Mouse (Mus musculus) myocyte (in vitro differentiated cells): ENCODE results near the gene Pla2g6. TPM values are rescaled to one million over a fixed set of nuclear protein-coding genes. Genes with fewer than 3 reads are reported as not detected.

Source experiments
- H3K27me3 ChIP-seq: one replicate; pipeline ENCODE4 v1.6.1; 2011; ENCODE audit not compliant: control insufficient read depth, insufficient read depth, insufficient read length
- H3K36me3 ChIP-seq: one replicate; pipeline ENCODE4 v1.6.1; 2011; ENCODE audit not compliant: control insufficient read depth, insufficient read depth
- H3K4me2 ChIP-seq: one replicate; pipeline ENCODE4 v1.6.1; 2011; ENCODE audit warnings: low read depth, control low read depth
- H3K4me3 ChIP-seq: one replicate; pipeline ENCODE4 v1.5.1; 2011; ENCODE audit warnings: mild to moderate bottlenecking, control low read depth, moderate library complexity
- H3K79me2 ChIP-seq: one replicate; pipeline ENCODE4 v1.6.1; 2011; ENCODE audit not compliant: control insufficient read depth, insufficient read depth
- H3ac ChIP-seq: one replicate; pipeline ENCODE4 v1.6.1; 2011; ENCODE audit not compliant: control insufficient read depth, insufficient read length
- CEBPB ChIP-seq: IDR thresholded peaks from 2 replicates; pipeline ENCODE4 v1.6.1; 2011; ENCODE audit warnings: mild to moderate bottlenecking, moderate library complexity; ENCODE audit not compliant: poor library complexity, insufficient read depth, severe bottlenecking
- E2F4 ChIP-seq: IDR thresholded peaks from one replicate; pipeline ENCODE4 v1.6.1; 2011; ENCODE audit warnings: mild to moderate bottlenecking, control low read depth, moderate library complexity; ENCODE audit not compliant: insufficient read depth
- MAX ChIP-seq: IDR thresholded peaks from one replicate; pipeline ENCODE4 v1.6.1; 2011; ENCODE audit warnings: low read depth, mild to moderate bottlenecking, control low read depth
- MYOD1 ChIP-seq, 3 experiments: IDR thresholded peaks; one replicate each; pipeline ENCODE4 v1.6.1; 2011; ENCODE audit warnings: control low read depth in 2 of 3, low read depth in 2 of 3, mild to moderate bottlenecking in 2 of 3, moderate library complexity in 1 of 3; ENCODE audit not compliant: insufficient read length in 2 of 3, control insufficient read depth in 1 of 3
- MYOG ChIP-seq, 3 experiments: IDR thresholded peaks; one replicate each; pipeline ENCODE4 v1.6.1; 2011; ENCODE audit warnings: control low read depth in 2 of 3, low read depth in 2 of 3, mild to moderate bottlenecking in 2 of 3; ENCODE audit not compliant: insufficient read length in 2 of 3, control insufficient read depth in 1 of 3, insufficient read depth in 1 of 3
- POLR2A ChIP-seq: IDR thresholded peaks from one replicate; pipeline ENCODE4 v1.6.1; 2011; ENCODE audit warnings: low read depth, mild to moderate bottlenecking, control low read depth, moderate library complexity; ENCODE audit not compliant: insufficient read length
- POLR2AphosphoS2 ChIP-seq: IDR thresholded peaks from one replicate; pipeline ENCODE4 v1.6.1; 2011; ENCODE audit warnings: low read depth, control low read depth; ENCODE audit not compliant: insufficient read length
- REST ChIP-seq: IDR thresholded peaks from one replicate; pipeline ENCODE4 v1.6.1; 2011; ENCODE audit warnings: mild to moderate bottlenecking, control low read depth, moderate library complexity; ENCODE audit not compliant: insufficient read depth, insufficient read length
- SRF ChIP-seq: IDR thresholded peaks from one replicate; pipeline ENCODE4 v1.6.1; 2011; ENCODE audit warnings: low read depth; ENCODE audit not compliant: control insufficient read depth, insufficient read length
- TCF12 ChIP-seq: IDR thresholded peaks from one replicate; pipeline ENCODE4 v1.6.1; 2011; ENCODE audit warnings: mild to moderate bottlenecking, control low read depth; ENCODE audit not compliant: poor library complexity, insufficient read depth, severe bottlenecking
- TCF3 ChIP-seq: IDR thresholded peaks from one replicate; pipeline ENCODE4 v1.6.1; 2011; ENCODE audit warnings: low read depth, control low read depth; ENCODE audit not compliant: insufficient read length
- USF1 ChIP-seq: IDR thresholded peaks from one replicate; pipeline ENCODE4 v1.6.1; 2011; ENCODE audit warnings: low read depth, mild to moderate bottlenecking, control low read depth, moderate library complexity
- polyA plus RNA-seq: library from polyadenylated mRNA; unstranded; fragments of >200 nt; fragmentation: generic; extraction: Trizol; gene quantifications from one replicate; pipeline ENCODE4 v1.2.1, GENCODE M21; 2012; ENCODE audit warnings: missing spikeins

Pla2g6 gene
- polyA plus RNA-seq, 1 experiment = 36.3 TPM

GRCm38 (mm10) chr15:79326264-79326663, 1.9 kb downstream of the Pla2g6 start:
- H3K4me3 ChIP-seq = peak overlapping the region; percentile 72
- no peaks in the 10 kb centered on the region for H3K36me3 ChIP-seq
- peak overlapping the region; percentile 96 for H3K4me2 ChIP-seq
- H3ac ChIP-seq = no peak overlapping the region
- H3K27me3 ChIP-seq = no peaks in the 10 kb centered on the region
- H3K79me2 ChIP-seq = peaks cover 10% of the 10 kb centered on the region
- TF ChIP-seq POLR2A = peak; percentile 32
- peak; percentile 17 for TF ChIP-seq SRF
- TF ChIP-seq POLR2AphosphoS2 = no peak
- TF ChIP-seq E2F4 = no peak
- TF ChIP-seq USF1 = no peak
- peak in 1 of 3 experiments; percentile 34 for TF ChIP-seq MYOD1 (IDR thresholded peaks at IDR 0.05; ENCODE audit: control insufficient read depth in 1 of 3, insufficient read length in 2 of 3, low read depth in 2 of 3)
- TF ChIP-seq MAX = no peak
- no peak for TF ChIP-seq CEBPB
- TF ChIP-seq TCF12 = no peak
- TF ChIP-seq REST = no peak
- peak in 1 of 3 experiments; percentile 56 for TF ChIP-seq MYOG (IDR thresholded peaks at IDR 0.05; ENCODE audit: control insufficient read depth in 1 of 3, insufficient read depth in 1 of 3, insufficient read length in 2 of 3, low read depth in 2 of 3)
- TF ChIP-seq TCF3 = no peak

GRCm38 (mm10) chr15:79325742-79326141, 2.4 kb downstream of the Pla2g6 start:
- Histone ChIP-seq H3K4me3 (no peak overlapping the region), H3K36me3 (no peaks in the 10 kb centered on the region), H3K4me2 (peak overlapping the region; percentile 96), H3ac (no peak overlapping the region), H3K27me3 (no peaks in the 10 kb centered on the region), H3K79me2 (peaks cover 10% of the 10 kb centered on the region)
- TF ChIP-seq REST (no peak), MAX (no peak), USF1 (no peak), POLR2A (no peak), CEBPB (no peak)

- peaks cover 10% of the 10 kb centered on the region for H3K79me2 ChIP-seq
- no peak for TF ChIP-seq TCF3
- peak in 2 of 3 experiments; percentile 0 to 36 for TF ChIP-seq MYOD1 (IDR thresholded peaks at IDR 0.05; ENCODE audit: control insufficient read depth in 1 of 3, insufficient read length in 2 of 3, low read depth in 2 of 3)
- no peak for TF ChIP-seq SRF
- peak in 2 of 3 experiments; percentile 16 to 83 for TF ChIP-seq MYOG (IDR thresholded peaks at IDR 0.05; ENCODE audit: control insufficient read depth in 1 of 3, insufficient read depth in 1 of 3, insufficient read length in 2 of 3, low read depth in 2 of 3)
- TF ChIP-seq USF1 = no peak
- TF ChIP-seq CEBPB = no peak
- no peak for TF ChIP-seq POLR2AphosphoS2
- no peak for TF ChIP-seq TCF12
These were observed 3.8 kb downstream of the Pla2g6 start for GRCm38 (mm10) chr15:79324373-79324772.

GRCm38 (mm10) chr15:79323791-79324155, 4.4 kb downstream of the Pla2g6 start:
- Histone ChIP-seq H3K4me3 (no peak overlapping the region), H3K4me2 (peak overlapping the region; percentile 1), H3K36me3 (no peaks in the 10 kb centered on the region), H3K79me2 (peaks cover 10% of the 10 kb centered on the region), H3K27me3 (no peaks in the 10 kb centered on the region), H3ac (no peak overlapping the region)
- TF ChIP-seq MYOG (IDR thresholded peaks at IDR 0.05; ENCODE audit: control insufficient read depth in 1 of 3, insufficient read depth in 1 of 3, insufficient read length in 2 of 3, low read depth in 2 of 3) = peak in 1 of 3 experiments; percentile 39
- TF ChIP-seq USF1 = no peak

More at GRCm38 (mm10) chr15:79324373-79324772, 3.8 kb downstream of the Pla2g6 start:
- no peaks in the 10 kb centered on the region for H3K27me3 ChIP-seq
- H3K4me3 ChIP-seq = no peak overlapping the region
- H3K4me2 ChIP-seq = peak overlapping the region; percentile 1
- no peak overlapping the region for H3ac ChIP-seq
- H3K36me3 ChIP-seq = no peaks in the 10 kb centered on the region

DNA sequence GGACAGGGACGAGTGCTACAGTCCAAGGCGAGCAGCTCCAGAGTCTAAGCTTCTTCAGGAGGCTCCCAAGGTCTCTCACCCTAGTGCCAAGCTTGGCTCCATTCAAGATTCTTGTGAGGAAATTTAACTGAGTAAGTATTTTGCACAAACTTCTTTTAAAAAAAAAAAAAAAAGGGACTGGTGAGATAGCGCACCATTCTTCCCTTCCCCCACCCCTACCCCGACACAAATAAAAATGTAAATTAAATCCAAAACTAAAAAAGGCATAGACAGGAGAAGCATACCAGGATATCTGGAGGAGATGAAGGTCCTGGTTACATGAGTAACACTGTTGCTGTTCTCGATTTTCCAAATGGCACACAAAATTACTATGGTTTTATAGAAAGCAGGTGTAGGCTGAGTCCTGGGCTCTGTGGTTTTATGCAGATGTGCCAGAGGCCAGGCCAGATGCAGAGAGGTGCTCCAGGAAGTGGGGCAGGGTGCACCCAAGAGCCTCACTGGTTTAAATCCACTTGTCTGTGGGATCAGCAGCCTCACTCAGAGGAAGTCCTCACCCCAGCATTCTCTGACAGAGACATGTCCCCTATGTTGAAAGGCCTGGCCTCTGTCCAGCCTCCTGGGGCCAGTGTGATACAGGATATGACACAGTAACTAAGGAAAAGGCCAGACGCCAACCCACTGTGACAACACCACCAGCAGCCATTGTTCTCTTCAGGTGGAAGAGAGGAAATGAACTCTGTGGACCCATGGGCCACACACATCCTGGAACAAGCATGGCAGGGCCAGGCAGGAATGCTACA, 5.0 kb downstream of the Pla2g6 start:
- H3K79me2 ChIP-seq = peaks cover 10% of the 10 kb centered on the region
- no peaks in the 10 kb centered on the region for H3K27me3 ChIP-seq
- no peak overlapping the region for H3K4me3 ChIP-seq
- no peak for TF ChIP-seq MYOG (IDR thresholded peaks at IDR 0.05; ENCODE audit: control insufficient read depth in 1 of 3, insufficient read depth in 1 of 3, insufficient read length in 2 of 3, low read depth in 2 of 3)
- TF ChIP-seq USF1 = no peak
- no peak for TF ChIP-seq MAX
- no peak for TF ChIP-seq E2F4
- TF ChIP-seq MYOD1 (IDR thresholded peaks at IDR 0.05; ENCODE audit: control insufficient read depth in 1 of 3, insufficient read length in 2 of 3, low read depth in 2 of 3) = no peak
- no peak for TF ChIP-seq REST
- TF ChIP-seq TCF3 = no peak
- peak overlapping the region; percentile 1 for H3K4me2 ChIP-seq
- H3K36me3 ChIP-seq = no peaks in the 10 kb centered on the region
- H3ac ChIP-seq = no peak overlapping the region
